Mouse (Mus musculus) heart, postnatal 0 days (tissue): Measurements from ENCODE around the gene Tpra1.

ENCODE experiments used
- CTCF ChIP-seq: IDR thresholded peaks from 2 replicates; pipeline ENCODE4 v1.5.1; 2016; ENCODE audit warnings: antibody characterized with exemption, control low read depth, low read depth
- EP300 ChIP-seq: IDR thresholded peaks from 2 replicates; pipeline ENCODE4 v1.6.1; 2016; ENCODE audit warnings: antibody characterized with exemption, low read depth

GRCm38 (mm10) chr6:88901471-88901870 lies 580 bp upstream of the Tpra1 start:
- no peak for TF ChIP-seq CTCF
- TF ChIP-seq EP300 = no peak
